Mouse (Mus musculus): ENCODE data around the gene Mgat4e.

GRCm38 (mm10) chr1:134515891-134516290, 33.6 kb downstream of the Mgat4e start:
- TF ChIP-seq POLR2A (IDR thresholded peaks at IDR 0.05; ENCODE audit: control insufficient read depth in 1 of 2, insufficient read depth in 1 of 2, low read depth in 1 of 2, low read length in 2 of 2, poor library complexity in 1 of 2) (no peak), HCFC1 (IDR thresholded peaks at IDR 0.05; ENCODE audit: low read depth, low read length) (no peak), MAFK (IDR thresholded peaks at IDR 0.05; ENCODE audit: borderline replicate concordance, low read depth, low read length) (no peak), USF1 (IDR thresholded peaks at IDR 0.05; ENCODE audit: low read depth, low read length) (no peak), POLR2AphosphoS2 (IDR thresholded peaks at IDR 0.05; ENCODE audit: low read length) (no peak), RCOR1 (IDR thresholded peaks at IDR 0.05; ENCODE audit: low read depth, low read length) (no peak), GABPA (IDR thresholded peaks at IDR 0.05; ENCODE audit: low read depth, low read length) (no peak), MYC (IDR thresholded peaks at IDR 0.05; ENCODE audit: low read depth, low read length) (no peak), EP300 (IDR thresholded peaks at IDR 0.05; ENCODE audit: low read depth in 1 of 2, low read length in 2 of 2) (no peak), CTCF (IDR thresholded peaks at IDR 0.05 in 2 of 3, conservative IDR thresholded peaks at IDR 0.05 in 1 of 3; ENCODE audit: control insufficient read depth in 1 of 3, insufficient read depth in 1 of 3, low read depth in 2 of 3, low read length in 3 of 3, poor library complexity in 1 of 3, severe bottlenecking in 1 of 3) (no peak), SMC3 (IDR thresholded peaks at IDR 0.05; ENCODE audit: low read depth, low read length) (no peak), MAX (IDR thresholded peaks at IDR 0.05; ENCODE audit: low read length) (no peak), E2F4 (IDR thresholded peaks at IDR 0.05; ENCODE audit: borderline replicate concordance, low read depth, low read length) (no peak)

Measured in MEL (cell line).